Mouse (Mus musculus) lung, adult 2 months (tissue): Measurements from ENCODE around the gene Hoxd13. TPM values are rescaled to one million over a fixed set of nuclear protein-coding genes. Genes with fewer than 3 reads are reported as not detected.

Experiments
- DNase-seq: peaks from one replicate; pipeline ENCODE4 v3.0.0; 2022
- H3K4me1 ChIP-seq: fragments of 200-500 bp; 2 replicates; pipeline ENCODE4 v1.6.1; 2011; ENCODE audit warnings: low read length; ENCODE audit not compliant: control insufficient read depth, insufficient read depth
- H3K4me3 ChIP-seq: fragments of 200-500 bp; replicated peaks from 2 replicates; pipeline ENCODE3; 2011; ENCODE audit warnings: low read depth, mild to moderate bottlenecking, control low read depth, low read length; ENCODE audit errors: extremely low read depth
- CTCF ChIP-seq: fragments of 200-500 bp; IDR thresholded peaks from 2 replicates; pipeline ENCODE4 v1.5.1; 2011; ENCODE audit warnings: mild to moderate bottlenecking, low read length, control low read depth; ENCODE audit not compliant: insufficient read depth
- POLR2A ChIP-seq: fragments of 200-500 bp; IDR thresholded peaks from 2 replicates; pipeline ENCODE4 v1.6.1; 2011; ENCODE audit warnings: low read depth, mild to moderate bottlenecking, control low read depth, low read length, borderline replicate concordance; ENCODE audit errors: extremely low read depth
- WGBS: fragments of 180-500 bp; shearing (Covaris S2); methylation state at CpG from one replicate; pipeline ENCODE4 v1.1.7; 2018; 5-methylcytosine and 5-hydroxymethylcytosine counted together
- polyA plus RNA-seq: library from polyadenylated mRNA; depleted of rRNA; stranded (reverse); fragments of >200 nt; gene quantifications from 2 replicates; pipeline ENCODE4 v1.2.3, GENCODE M21; 2012

Gene Hoxd13
- polyA plus RNA-seq, 1 experiment: 0.04 TPM

- WGBS: 12% methylated on average over 3 of the region's 3 CpGs
- Histone ChIP-seq H3K4me1 (peaks cover 2% of the 10 kb centered on the region; the same call in 1 of the 2 replicates), H3K4me3 (no peak overlapping the region)
- no peak for TF ChIP-seq CTCF
- no peak for TF ChIP-seq POLR2A
- DNase-seq: no peak
These were observed 2.6 kb downstream of the Hoxd13 start for GRCm38 (mm10) chr2:74670632-74671188.

GRCm38 (mm10) chr2:74671847-74672246 lies 3.7 kb downstream of the Hoxd13 start:
- WGBS: 48% methylated on average over 5 of the region's 5 CpGs
- no peak for TF ChIP-seq POLR2A
- no peak for TF ChIP-seq CTCF
- Histone ChIP-seq H3K4me1 (peaks cover 2% of the 10 kb centered on the region; the same call in 1 of the 2 replicates), H3K4me3 (no peak overlapping the region)
- no peak for DNase-seq

DNA sequence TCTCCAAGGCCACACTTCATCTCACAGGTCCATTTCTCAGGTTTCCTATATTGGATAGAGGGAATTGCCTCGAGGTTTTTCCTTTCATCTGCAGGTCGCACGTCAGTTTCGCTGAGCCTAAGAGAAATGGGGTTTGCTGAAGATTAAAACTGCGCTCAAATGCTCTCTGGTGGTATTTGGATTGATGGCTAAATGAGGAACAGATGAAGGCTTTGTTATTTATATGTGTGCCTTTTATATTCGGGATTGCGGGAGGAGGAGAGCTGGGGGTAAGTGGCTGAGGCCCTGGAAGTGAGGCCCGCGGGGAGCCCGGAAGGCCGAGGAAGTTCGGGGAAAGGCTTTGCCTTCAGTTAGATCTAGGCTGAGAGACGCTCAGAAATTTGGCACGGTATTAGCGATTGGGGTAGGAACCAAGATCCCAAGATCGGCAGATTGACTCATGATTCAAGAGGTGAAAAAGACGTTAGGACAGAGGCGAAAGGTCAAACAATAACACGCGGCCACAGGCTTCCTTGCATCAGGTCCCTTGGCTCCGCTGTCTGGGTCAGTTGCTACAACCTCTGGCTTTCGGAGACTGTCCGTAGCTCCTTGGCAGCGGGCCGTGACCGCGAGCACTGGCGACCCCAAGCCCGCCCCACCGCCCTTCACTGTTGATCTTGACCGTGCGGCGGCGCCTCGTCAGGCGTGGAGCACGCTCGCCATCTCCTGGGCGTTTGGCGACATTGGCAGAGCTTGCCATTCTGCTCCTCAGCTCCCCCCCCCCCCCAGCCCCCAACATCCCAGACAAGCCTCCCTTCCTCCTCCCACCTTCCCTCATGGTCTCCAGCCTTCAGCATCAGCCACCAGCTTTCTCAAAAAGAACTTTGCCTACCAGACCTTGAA lies 4.6 kb downstream of the Hoxd13 start:
- WGBS: 13% methylated on average over 40 of the region's 40 CpGs
- H3K4me1 ChIP-seq: peaks cover 2% of the 10 kb centered on the region; the same call in 1 of the 2 replicates
- H3K4me3 ChIP-seq: no peak overlapping the region
- no peak for DNase-seq
- TF ChIP-seq POLR2A (no peak), CTCF (peak; percentile 63)

DNA sequence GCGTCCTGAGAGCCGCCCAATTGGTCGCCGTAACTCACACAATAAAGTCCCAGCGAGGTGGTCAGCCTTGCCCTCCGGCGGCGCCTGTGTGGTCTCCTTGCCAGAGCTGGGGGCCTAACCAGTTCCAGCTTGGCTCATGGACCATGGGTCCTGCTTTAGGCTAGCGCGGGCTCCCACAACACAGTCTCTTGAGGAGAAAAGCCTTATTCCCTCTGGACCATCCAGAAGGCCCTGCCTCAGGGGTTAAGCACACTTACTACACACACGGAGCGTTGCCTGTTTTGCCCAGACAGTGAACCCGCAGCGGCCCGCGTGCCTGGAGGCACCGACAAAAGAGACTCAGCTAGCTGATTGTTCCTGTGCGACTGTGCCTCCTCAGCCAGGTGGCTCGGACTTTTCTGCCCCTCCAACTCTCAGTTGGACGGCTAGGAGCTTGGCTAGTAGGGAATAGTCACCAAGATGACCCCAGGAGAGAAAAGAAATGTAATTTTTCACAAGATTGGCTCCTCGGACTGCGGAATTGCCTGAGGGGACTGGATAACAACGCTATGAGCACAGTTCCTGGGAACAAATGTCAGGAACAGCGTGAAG lies 5.8 kb downstream of the Hoxd13 start:
- WGBS: 5% methylated on average over 24 of the region's 24 CpGs
- no peaks in the 10 kb centered on the region for H3K4me1 ChIP-seq
- H3K4me3 ChIP-seq: no peak overlapping the region
- no peak for DNase-seq
- TF ChIP-seq POLR2A: no peak
- no peak for TF ChIP-seq CTCF

DNA sequence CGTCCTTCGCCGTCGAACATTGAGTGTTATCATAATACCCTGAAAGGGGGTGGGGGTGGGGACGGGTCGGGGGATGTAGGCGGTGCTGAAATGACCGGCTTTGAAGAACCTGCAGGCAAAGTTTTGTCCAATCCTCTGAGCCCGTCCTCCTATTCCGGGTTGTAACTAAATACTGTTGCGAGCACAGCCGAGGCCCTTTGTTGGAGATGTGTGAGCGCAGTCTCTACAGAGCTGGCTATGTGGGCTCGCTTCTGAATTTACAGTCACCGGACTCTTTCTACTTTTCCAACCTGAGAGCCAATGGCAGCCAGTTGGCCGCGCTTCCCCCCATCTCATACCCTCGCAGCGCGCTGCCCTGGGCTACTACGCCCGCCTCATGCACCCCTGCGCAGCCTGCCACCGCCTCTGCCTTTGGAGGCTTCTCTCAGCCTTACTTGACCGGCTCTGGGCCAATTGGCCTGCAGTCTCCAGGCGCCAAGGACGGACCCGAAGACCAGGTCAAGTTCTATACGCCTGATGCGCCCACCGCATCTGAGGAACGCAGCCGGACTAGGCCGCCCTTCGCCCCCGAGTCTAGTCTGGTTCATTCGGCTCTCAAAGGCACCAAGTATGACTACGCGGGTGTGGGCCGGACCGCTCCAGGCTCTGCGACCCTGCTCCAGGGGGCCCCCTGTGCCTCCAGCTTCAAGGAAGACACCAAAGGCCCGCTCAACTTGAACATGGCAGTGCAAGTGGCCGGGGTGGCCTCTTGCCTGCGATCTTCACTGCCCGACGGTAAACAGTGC lies 7.0 kb downstream of the Hoxd13 start, which contains the start of gene Hoxd12:
Gene Hoxd12 (plus strand): TSS at position 133 of the 785 bp plus-strand sequence.
- Histone ChIP-seq H3K4me1 (no peaks in the 10 kb centered on the region), H3K4me3 (no peak within 1 kb of the TSS)
- DNase-seq: no peak
- 6% methylated on average over 47 of the region's 47 CpGs for WGBS
- TF ChIP-seq CTCF (no peak), POLR2A (no peak)

- no peak for DNase-seq
- Histone ChIP-seq H3K4me1 (no peaks in the 10 kb centered on the region), H3K4me3 (no peak overlapping the region)
- TF ChIP-seq POLR2A (no peak), CTCF (no peak)
- WGBS: 9% methylated on average over 24 of the region's 24 CpGs
These were observed 7.7 kb downstream of the Hoxd13 start for GRCm38 (mm10) chr2:74675666-74676282.

- 8% methylated on average over 9 of the region's 9 CpGs for WGBS
- no peak for DNase-seq
- Histone ChIP-seq H3K4me3 (no peak overlapping the region), H3K4me1 (no peaks in the 10 kb centered on the region)
- TF ChIP-seq CTCF: no peak
- no peak for TF ChIP-seq POLR2A
These were observed 8.4 kb downstream of the Hoxd13 start for GRCm38 (mm10) chr2:74676376-74677052.

DNA sequence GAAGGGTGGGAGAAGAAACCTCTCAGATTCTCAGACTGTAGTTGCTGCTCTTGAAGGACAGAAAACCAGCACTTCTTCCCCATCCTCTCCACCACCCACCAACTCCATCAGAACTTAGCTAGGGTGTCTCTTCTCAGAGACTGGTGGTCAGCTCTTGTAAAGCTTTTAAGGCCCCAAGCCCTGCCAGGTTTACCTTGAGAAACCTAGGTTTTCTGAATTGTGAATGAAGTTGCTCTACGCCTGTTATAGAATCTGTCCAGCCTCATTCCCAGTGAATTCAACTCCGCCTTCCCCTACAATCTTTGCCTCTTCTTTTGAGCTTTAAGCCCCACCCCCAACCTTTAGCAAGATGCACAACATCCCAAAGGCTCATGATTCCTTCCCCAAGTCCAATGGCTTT lies 9.0 kb downstream of the Hoxd13 start:
- no peak for DNase-seq
- no peaks in the 10 kb centered on the region for H3K4me1 ChIP-seq
- TF ChIP-seq POLR2A: no peak
- TF ChIP-seq CTCF: no peak
- WGBS: 22% methylated on average over 2 of the region's 2 CpGs
- H3K4me3 ChIP-seq: no peak overlapping the region
